Mouse (Mus musculus) kidney, postnatal 4 days (tissue): ENCODE data around the gene Tas1r2.

Source experiments
- DNase-seq, 2 experiments: peaks; one replicate each; pipeline ENCODE4 v3.0.0; 2021; ENCODE audit warnings: mixed read lengths in 2 of 2

Gene Tas1r2

GRCm38 (mm10) chr4:139710467-139711334, 57.4 kb downstream of the Tas1r2 start:
- peak in 1 of 2 experiments; percentile 7 for DNase-seq

GRCm38 (mm10) chr4:139715241-139715932, 62.0 kb downstream of the Tas1r2 start:
- peak in 1 of 2 experiments; percentile 19 for DNase-seq

- DNase-seq = no peak
Measured at GRCm38 (mm10) chr4:139716477-139717169, 63.3 kb downstream of the Tas1r2 start.

- no peak for DNase-seq
Measured at GRCm38 (mm10) chr4:139718978-139719377, 65.6 kb downstream of the Tas1r2 start.
